ENCODE assay signal across 34 mouse cellular contexts in the genomic region with DNA sequence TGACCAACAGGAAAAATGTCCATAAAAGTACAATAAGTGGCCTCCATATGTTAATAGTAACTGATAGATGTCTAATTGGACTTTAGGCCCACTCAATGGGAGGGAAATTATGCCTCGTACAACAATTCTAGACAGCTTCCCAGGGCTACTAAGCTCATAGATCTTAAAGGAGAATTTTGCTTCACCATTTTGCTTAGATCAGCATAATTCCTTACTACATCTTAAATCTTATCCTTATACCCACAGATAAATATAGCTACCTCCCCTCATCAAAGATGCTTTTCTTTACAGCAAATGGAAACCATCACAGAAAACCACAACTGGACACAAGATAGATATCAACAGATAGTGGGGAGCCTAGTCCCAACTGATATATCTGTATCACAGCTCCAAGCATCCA.
"Had no signal": no experiment of that assay in that cellular context is flagged by ENCODE, and none has a peak within 500 bp of the region (broad histone marks: within the 10 kb centered on the region; RNA-seq: fewer than 3 reads in every experiment).

No protein-coding gene starts in this region.

- H3K27me3 ChIP-seq: heart, embryonic 12.5 days; heart, embryonic 13.5 days; heart, embryonic 15.5 days; hindbrain, embryonic 12.5 days; hindbrain, embryonic 13.5 days; hindbrain, embryonic 15.5 days; intestine, embryonic 15.5 days; kidney, embryonic 15.5 days had no signal

- DNase-seq: heart, postnatal 10 days; heart, postnatal 14 days; heart, postnatal 36 days; heart, postnatal 4 days; kidney, adult 11 months; kidney, adult 18-20 months; kidney, adult 2 months; kidney, adult 8-10 months; kidney, adult 9 months; kidney, postnatal 10 days; kidney, postnatal 14 days; kidney, postnatal 25 days; kidney, postnatal 36 days; kidney, postnatal 4 days; layer of hippocampus, adult 9-11 months; layer of hippocampus, postnatal 36 days had no signal

- H3K4me3 ChIP-seq: heart, embryonic 12.5 days; heart, embryonic 13.5 days; heart, embryonic 15.5 days; hindbrain, embryonic 10.5 days; hindbrain, embryonic 12.5 days; hindbrain, embryonic 13.5 days; hindbrain, embryonic 15.5 days; intestine, embryonic 15.5 days; kidney, embryonic 15.5 days; layer of hippocampus, adult 2 months; left cerebral cortex, adult 2 months had no signal

- H3K4me1 ChIP-seq: heart, embryonic 12.5 days; heart, embryonic 13.5 days; heart, embryonic 15.5 days; hindbrain, embryonic 10.5 days; hindbrain, embryonic 12.5 days; hindbrain, embryonic 13.5 days; hindbrain, embryonic 15.5 days; intestine, embryonic 15.5 days; kidney, embryonic 15.5 days had no signal

- H3K27ac ChIP-seq: heart, embryonic 13.5 days; heart, embryonic 15.5 days; hindbrain, embryonic 10.5 days; hindbrain, embryonic 12.5 days; hindbrain, embryonic 13.5 days; hindbrain, embryonic 14.5 days; hindbrain, embryonic 15.5 days; intestine, embryonic 15.5 days; kidney, embryonic 15.5 days; kidney, postnatal 0 days; layer of hippocampus, adult 2 months; left cerebral cortex, adult 2 months had no signal

- H3K4me2 ChIP-seq: heart, embryonic 11.5 days; heart, embryonic 12.5 days; heart, embryonic 13.5 days; heart, embryonic 15.5 days; hindbrain, embryonic 12.5 days; hindbrain, embryonic 13.5 days; hindbrain, embryonic 14.5 days; hindbrain, embryonic 15.5 days; intestine, embryonic 15.5 days; kidney, embryonic 15.5 days had no signal

- H3K9me3 ChIP-seq: heart, embryonic 12.5 days; heart, embryonic 13.5 days; heart, embryonic 15.5 days; hindbrain, embryonic 10.5 days; hindbrain, embryonic 12.5 days; hindbrain, embryonic 13.5 days; hindbrain, embryonic 15.5 days; intestine, embryonic 15.5 days; kidney, embryonic 15.5 days had no signal

- H3K36me3 ChIP-seq: heart, embryonic 12.5 days; heart, embryonic 13.5 days; heart, embryonic 15.5 days; hindbrain, embryonic 10.5 days; hindbrain, embryonic 12.5 days; hindbrain, embryonic 13.5 days; hindbrain, embryonic 15.5 days; intestine, embryonic 15.5 days; kidney, embryonic 15.5 days had no signal

- ATAC-seq: hindbrain, embryonic 16.5 days; inflammation-experienced regulatory T-cells, adult 6 months; intestine, embryonic 15.5 days; intestine, embryonic 16.5 days; intestine, postnatal 0 days had no signal

- H3K9ac ChIP-seq: heart, embryonic 12.5 days; heart, embryonic 13.5 days; heart, embryonic 15.5 days; hindbrain, embryonic 12.5 days; hindbrain, embryonic 13.5 days; hindbrain, embryonic 14.5 days; hindbrain, embryonic 15.5 days; intestine, embryonic 15.5 days; kidney, embryonic 15.5 days had no signal
